Mouse (Mus musculus) left cerebral cortex, adult 18-20 months (tissue): ENCODE data around the gene Myo1e. TPM values are rescaled to one million over a fixed set of nuclear protein-coding genes. Genes with fewer than 3 reads are reported as not detected.

Experiments used
- DNase-seq, 2 experiments: peaks; one replicate each; pipeline ENCODE4 v3.0.0; 2021 to 2022; ENCODE audit warnings: low spot score in 2 of 2, mixed read lengths in 1 of 2
- long read RNA-seq, 2 experiments: library from polyadenylated mRNA; stranded (forward); transcript quantifications; one replicate each; pipeline ENCODE4 v2.0.0; 2021
- total RNA-seq, 2 experiments: library from RNA; stranded (reverse); gene quantifications; 2 replicates each; pipeline ENCODE4 v1.2.3; 2021

The Myo1e gene
- total RNA-seq: 10 to 100 TPM; 12.7 to 12.8 TPM
- long read RNA-seq, experiment 1, full-length matches to known transcripts: 24 of 35 reads
- long read RNA-seq, experiment 1, partial matches to known transcripts: 2 of 35 reads
- long read RNA-seq, experiment 1, other reads (novel, unspliced or antisense): 9 of 35 reads
- long read RNA-seq, experiment 2, full-length matches to known transcripts: 3 of 16 reads
- long read RNA-seq, experiment 2, partial matches to known transcripts: 4 of 16 reads
- long read RNA-seq, experiment 2, other reads (novel, unspliced or antisense): 9 of 16 reads

GRCm38 (mm10) chr9:70207151-70207831 lies at the start of gene Myo1e:
TSS of gene Myo1e (plus strand) at chr9:70207350.
- peak; percentile 83 to 92 for DNase-seq

- peak; percentile 27 to 56 for DNase-seq
These were observed 47.1 kb upstream of the Myo1e start for GRCm38 (mm10) chr9:70160071-70160470.

GRCm38 (mm10) chr9:70168973-70169372 lies 38.2 kb upstream of the Myo1e start:
- DNase-seq: no peak

- DNase-seq: no peak
These were observed 32.8 kb upstream of the Myo1e start for GRCm38 (mm10) chr9:70174291-70174848.

- DNase-seq: no peak
These were observed 32.3 kb upstream of the Myo1e start for GRCm38 (mm10) chr9:70174896-70175295.

- no peak for DNase-seq
These were observed 30.9 kb upstream of the Myo1e start for GRCm38 (mm10) chr9:70176291-70176690.

- DNase-seq: no peak
These were observed 25.4 kb upstream of the Myo1e start for GRCm38 (mm10) chr9:70181719-70182118.

GRCm38 (mm10) chr9:70182639-70183038 lies 24.5 kb upstream of the Myo1e start:
- no peak for DNase-seq

GRCm38 (mm10) chr9:70192336-70192735 lies 14.8 kb upstream of the Myo1e start:
- no peak for DNase-seq

GRCm38 (mm10) chr9:70194622-70195021 lies 12.5 kb upstream of the Myo1e start:
- no peak for DNase-seq

GRCm38 (mm10) chr9:70196956-70197659 lies 10.0 kb upstream of the Myo1e start:
- no peak for DNase-seq

- DNase-seq: no peak
These were observed 9.2 kb upstream of the Myo1e start for GRCm38 (mm10) chr9:70197992-70198391.

- DNase-seq: peak in 1 of 2 experiments; percentile 14
These were observed 4.4 kb upstream of the Myo1e start for GRCm38 (mm10) chr9:70202753-70203152.

- no peak for DNase-seq
These were observed 3.7 kb upstream of the Myo1e start for GRCm38 (mm10) chr9:70203267-70204076.

GRCm38 (mm10) chr9:70207981-70208521 lies 901 bp downstream of the Myo1e start:
- peak in 1 of 2 experiments; percentile 7 for DNase-seq

- DNase-seq: no peak
These were observed 1.6 kb downstream of the Myo1e start for GRCm38 (mm10) chr9:70208751-70209150.

- DNase-seq: no peak
These were observed 2.3 kb downstream of the Myo1e start for GRCm38 (mm10) chr9:70209296-70210049.

- no peak for DNase-seq
These were observed 4.5 kb downstream of the Myo1e start for GRCm38 (mm10) chr9:70211638-70212037.

- no peak for DNase-seq
These were observed 9.4 kb downstream of the Myo1e start for GRCm38 (mm10) chr9:70216517-70216916.
